Mouse (Mus musculus) spleen, adult 2 months (tissue): ENCODE data around the gene Xrcc6. TPM values are rescaled to one million over a fixed set of nuclear protein-coding genes. Genes with fewer than 3 reads are reported as not detected.

Experiments used
- DNase-seq, 2 experiments: peaks; one replicate each; pipeline versions ENCODE4 v3.0.0 to v3.0.0-alpha.2; 2012 to 2021; ENCODE audit warnings: low spot score in 2 of 2, low read depth in 1 of 2
- H3K27ac ChIP-seq: fragments of 200-500 bp; 2 replicates; pipeline ENCODE4 v1.5.1; 2012; ENCODE audit warnings: low read length, inconsistent platforms; ENCODE audit not compliant: insufficient read depth
- H3K27me3 ChIP-seq: fragments of 200-500 bp; 2 replicates; pipeline ENCODE4 v1.6.1; 2012; ENCODE audit warnings: mild to moderate bottlenecking, moderate library complexity, low read length, inconsistent platforms; ENCODE audit not compliant: control insufficient read depth, insufficient read depth
- H3K36me3 ChIP-seq: fragments of 200-500 bp; 2 replicates; pipeline ENCODE4 v1.6.1; 2012; ENCODE audit warnings: mild to moderate bottlenecking, low read length, inconsistent platforms; ENCODE audit not compliant: control insufficient read depth, insufficient read depth
- H3K4me1 ChIP-seq: fragments of 200-500 bp; 2 replicates; pipeline ENCODE4 v1.6.1; 2011; ENCODE audit warnings: inconsistent platforms; ENCODE audit not compliant: control insufficient read depth, insufficient read depth, insufficient read length
- H3K4me3 ChIP-seq: fragments of 200-500 bp; 2 replicates; pipeline ENCODE4 v1.5.1; 2011; ENCODE audit warnings: mild to moderate bottlenecking, inconsistent platforms; ENCODE audit not compliant: insufficient read depth, insufficient read length; ENCODE audit errors: extremely low read depth
- CTCF ChIP-seq: fragments of 200-500 bp; IDR thresholded peaks from 2 replicates; pipeline ENCODE4 v1.5.1; 2011; ENCODE audit warnings: mild to moderate bottlenecking, inconsistent platforms; ENCODE audit not compliant: insufficient read depth, insufficient read length, insufficient replicate concordance; ENCODE audit errors: extremely low read depth
- POLR2A ChIP-seq: fragments of 200-500 bp; IDR thresholded peaks from 2 replicates; pipeline ENCODE4 v1.6.1; 2011; ENCODE audit warnings: low read depth, low read length, inconsistent platforms
- WGBS: fragments of 180-500 bp; shearing (Covaris S2); methylation state at CpG from one replicate; pipeline ENCODE4 v1.1.7; 2018; 5-methylcytosine and 5-hydroxymethylcytosine counted together
- polyA plus RNA-seq: library from polyadenylated mRNA; depleted of rRNA; stranded (reverse); fragments of >200 nt; gene quantifications from 2 replicates; pipeline ENCODE4 v1.2.3, GENCODE M21; 2012

Gene Xrcc6
- polyA plus RNA-seq, 1 experiment, result 11.8 TPM

DNA sequence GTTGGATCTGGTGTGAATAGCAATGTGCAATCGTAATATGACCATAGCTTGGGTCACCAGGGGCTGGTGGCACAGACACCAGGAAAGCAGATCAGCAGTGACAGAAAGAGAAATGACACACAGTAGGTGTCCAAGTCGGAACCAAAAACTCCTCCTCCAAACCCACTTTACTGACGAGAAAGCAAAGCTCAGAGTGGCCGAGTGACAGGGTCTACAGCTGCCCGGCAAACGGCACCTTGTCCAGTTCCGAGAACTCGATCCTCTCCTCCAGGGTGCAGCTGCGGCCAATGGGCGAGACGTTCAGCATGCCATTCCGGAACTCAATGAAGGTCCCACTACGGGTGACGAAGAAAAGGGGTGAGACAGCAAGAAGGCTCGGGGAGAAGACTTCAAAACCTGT lies 32.2 kb upstream of the Xrcc6 start:
- no peaks in the 10 kb centered on the region for H3K4me1 ChIP-seq
- no peak for TF ChIP-seq POLR2A
- TF ChIP-seq CTCF, result no peak
- no peaks in the 10 kb centered on the region for H3K27me3 ChIP-seq
- H3K4me3 ChIP-seq, result no peak overlapping the region
- WGBS, result 97% methylated on average over 15 of the region's 15 CpGs
- DNase-seq, result no peak
- peaks cover 7% of the 10 kb centered on the region; the same call in 1 of the 2 replicates for H3K36me3 ChIP-seq
- no peak overlapping the region for H3K27ac ChIP-seq

DNA sequence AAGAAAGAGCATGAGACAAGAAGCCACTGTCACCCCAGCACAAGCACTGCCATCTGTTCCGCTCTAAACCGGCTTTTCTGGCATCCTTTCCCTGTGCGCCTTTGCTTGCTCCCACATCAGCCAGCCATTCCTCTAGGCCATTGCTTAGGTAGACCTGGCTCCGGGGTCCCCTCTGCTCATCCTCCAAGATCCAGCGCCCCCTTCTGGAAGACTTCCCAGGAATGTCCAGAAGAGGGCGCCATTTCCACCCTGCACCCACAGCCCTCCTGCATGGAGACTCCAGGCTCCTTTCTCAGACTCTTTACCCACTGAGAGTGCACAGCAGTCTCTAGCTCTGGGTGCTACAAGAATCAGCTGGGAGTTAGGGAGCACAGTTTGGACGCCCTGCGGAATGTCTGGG lies 31.2 kb upstream of the Xrcc6 start:
- Histone ChIP-seq H3K4me3 (no peak overlapping the region), H3K36me3 (peaks cover 7% of the 10 kb centered on the region; the same call in 1 of the 2 replicates), H3K27me3 (no peaks in the 10 kb centered on the region), H3K4me1 (no peaks in the 10 kb centered on the region), H3K27ac (no peak overlapping the region)
- DNase-seq, result peak in 1 of 2 experiments; percentile 37
- 74% methylated on average over 8 of the region's 8 CpGs for WGBS
- no peak for TF ChIP-seq POLR2A
- peak; percentile 80; the same call in 1 of the 2 replicates for TF ChIP-seq CTCF

DNA sequence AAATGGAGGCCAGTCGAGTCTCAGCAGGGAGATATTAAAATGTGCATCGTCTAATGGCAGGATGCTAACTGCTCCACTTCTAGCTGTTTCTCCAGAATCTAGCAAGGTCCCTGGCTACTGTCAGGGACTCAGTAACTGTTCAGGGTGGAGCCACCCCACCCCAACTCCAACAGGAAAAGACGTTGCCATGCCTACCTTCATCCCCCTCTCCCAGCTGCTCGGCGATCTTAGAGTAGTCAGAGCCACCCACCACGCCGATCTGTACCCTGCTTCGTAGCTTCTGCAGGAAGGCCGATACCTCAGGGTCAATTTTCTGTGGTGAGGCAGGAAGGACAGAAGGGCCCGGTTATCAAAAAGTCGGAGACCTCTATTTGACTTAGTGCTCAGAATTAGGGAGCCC lies 30.0 kb upstream of the Xrcc6 start:
- 91% methylated on average over 11 of the region's 11 CpGs for WGBS
- TF ChIP-seq CTCF, result no peak
- no peak for TF ChIP-seq POLR2A
- H3K4me3 ChIP-seq, result no peak overlapping the region

DNA sequence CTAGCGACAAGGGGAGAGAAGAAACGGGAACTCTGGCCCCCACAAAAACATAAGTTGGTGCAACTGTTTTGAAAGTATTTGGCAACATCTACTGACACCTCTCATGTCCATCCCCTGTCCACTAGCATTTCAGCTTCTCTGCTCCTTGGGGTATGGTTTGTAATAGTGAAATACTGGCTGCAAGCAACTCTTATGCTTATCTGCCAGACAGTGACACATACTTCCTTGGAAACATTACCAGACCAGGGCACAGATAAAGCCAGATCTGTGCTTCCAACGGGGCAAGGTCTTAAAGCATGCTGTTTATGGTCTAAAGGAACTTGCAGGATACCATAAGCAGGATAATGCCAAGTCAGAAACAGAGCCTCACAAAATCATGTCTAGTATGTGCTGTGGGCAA lies 28.7 kb upstream of the Xrcc6 start:
- Histone ChIP-seq H3K36me3 (peaks cover 5% of the 10 kb centered on the region; the same call in 1 of the 2 replicates), H3K4me3 (no peak overlapping the region), H3K27me3 (no peaks in the 10 kb centered on the region), H3K27ac (no peak overlapping the region), H3K4me1 (no peaks in the 10 kb centered on the region)
- no peak for DNase-seq
- TF ChIP-seq CTCF, result no peak
- TF ChIP-seq POLR2A, result no peak
- WGBS, result 88% methylated on average over 3 of the region's 3 CpGs

More for the DNA sequence above, 30.0 kb upstream of the Xrcc6 start:
- DNase-seq, result no peak
- Histone ChIP-seq H3K36me3 (peaks cover 6% of the 10 kb centered on the region; the same call in 1 of the 2 replicates), H3K27ac (no peak overlapping the region), H3K27me3 (no peaks in the 10 kb centered on the region), H3K4me1 (no peaks in the 10 kb centered on the region)

DNA sequence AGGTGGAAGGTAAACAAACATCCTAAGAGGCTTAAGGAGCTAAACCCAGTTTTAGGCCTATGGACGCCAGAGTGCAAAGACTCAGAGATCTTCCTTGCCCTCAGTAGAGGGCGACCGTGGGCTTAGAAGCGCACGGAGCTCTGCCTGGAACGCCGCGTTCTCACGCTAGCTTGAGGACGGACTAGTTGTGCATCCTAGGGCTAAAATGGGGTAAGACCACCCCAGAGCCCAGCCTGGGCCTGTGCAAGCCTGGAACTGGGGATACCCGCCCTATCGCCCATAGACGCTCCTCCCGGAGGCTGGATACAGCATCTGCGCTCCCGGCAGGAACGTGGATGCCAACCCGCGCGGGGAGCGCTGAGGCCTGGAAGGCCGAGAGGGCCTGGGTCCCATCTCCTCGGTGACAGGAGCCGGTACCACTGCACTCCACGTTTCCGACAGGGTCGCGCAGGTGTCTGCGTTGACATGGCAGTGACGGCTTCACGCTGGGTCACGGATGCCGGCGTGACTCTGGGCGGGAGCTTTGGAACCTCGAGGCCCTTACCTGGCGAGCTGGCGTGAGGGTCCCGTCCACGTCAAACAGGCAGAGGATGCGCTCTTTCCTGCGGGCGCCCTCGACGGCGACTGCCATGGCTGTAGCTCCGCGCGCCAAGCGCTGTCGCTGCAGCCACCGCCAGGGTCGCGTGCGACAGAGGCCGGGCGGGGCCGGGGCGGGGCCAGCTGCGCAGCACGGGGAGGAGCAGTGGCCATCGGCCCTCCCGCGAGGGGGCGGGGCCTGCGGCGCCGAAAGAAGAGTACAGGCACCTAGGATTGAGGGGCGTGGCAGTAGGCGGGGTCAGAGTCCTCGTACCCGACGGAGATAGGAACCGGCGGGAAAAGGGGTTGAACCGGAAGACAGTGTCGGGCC lies 27.2 kb upstream of the Xrcc6 start, which contains the start of gene Pmm1:
Gene Pmm1, minus strand, starts transcription at position 760 of the 907 bp plus-strand sequence.
- Histone ChIP-seq H3K36me3 (peaks cover 1% of the 10 kb centered on the region; the same call in 1 of the 2 replicates), H3K4me3 (peak within 1 kb of the TSS; percentile 66), H3K27ac (peak within 1 kb of the TSS; percentile 35; the same call in 1 of the 2 replicates), H3K4me1 (no peaks in the 10 kb centered on the region), H3K27me3 (no peaks in the 10 kb centered on the region)
- TF ChIP-seq POLR2A, result no peak
- peak; percentile 56; the same call in 1 of the 2 replicates for TF ChIP-seq CTCF
- DNase-seq, result peak; percentile 95 to 100
- under 1% methylated on average over 77 of the region's 77 CpGs for WGBS

DNA sequence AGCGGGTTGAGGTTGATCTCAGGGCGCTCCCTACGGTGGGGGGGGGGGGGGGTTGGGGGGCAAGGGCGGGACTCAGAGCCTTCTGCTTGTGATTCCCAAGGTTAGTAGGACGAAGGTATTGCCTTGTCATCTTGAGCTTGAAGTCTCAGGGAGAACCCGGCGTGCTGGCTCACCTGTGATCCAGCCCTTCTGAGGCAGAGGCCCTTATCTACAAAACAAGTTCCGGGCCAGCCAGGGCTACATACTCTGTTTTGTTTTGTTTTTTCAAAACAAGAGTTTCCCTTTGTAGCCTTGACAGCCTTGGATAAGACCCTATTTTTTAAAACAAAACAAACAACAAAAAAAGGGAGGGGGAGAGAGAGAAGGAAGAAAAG lies 26.6 kb upstream of the Xrcc6 start:
- Histone ChIP-seq H3K36me3 (no peaks in the 10 kb centered on the region), H3K4me3 (peak overlapping the region; percentile 56), H3K27me3 (no peaks in the 10 kb centered on the region), H3K4me1 (no peaks in the 10 kb centered on the region), H3K27ac (no peak overlapping the region)
- DNase-seq, result no peak
- no peak for TF ChIP-seq CTCF
- 0% methylated on average over 6 of the region's 8 CpGs for WGBS

DNA sequence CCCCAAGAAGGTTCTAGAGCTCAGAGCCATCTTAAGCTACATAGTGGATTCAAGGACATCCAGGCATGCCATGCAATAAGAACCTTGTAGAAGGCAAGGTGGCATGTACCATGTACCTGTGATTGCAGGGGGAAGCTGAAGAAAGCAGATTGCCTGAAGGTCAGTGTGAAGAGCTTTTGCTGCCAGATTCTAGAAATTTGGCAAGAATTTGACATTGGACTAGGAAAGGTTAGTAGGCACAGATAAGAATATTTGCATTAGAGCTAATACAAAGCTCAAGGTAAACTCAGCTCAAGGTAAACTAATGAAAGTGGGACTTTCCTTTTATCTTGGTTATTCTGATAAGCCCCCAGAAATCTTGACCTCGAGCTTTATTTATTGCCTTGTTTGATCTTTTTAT lies 23.4 kb upstream of the Xrcc6 start:
- no peaks in the 10 kb centered on the region for H3K27me3 ChIP-seq
- TF ChIP-seq POLR2A, result no peak
- no peak for TF ChIP-seq CTCF
- WGBS, result 56% methylated on average over 1 of the region's 1 CpGs
- DNase-seq, result no peak
- no peaks in the 10 kb centered on the region for H3K36me3 ChIP-seq
- H3K4me3 ChIP-seq, result no peak overlapping the region
- no peaks in the 10 kb centered on the region for H3K4me1 ChIP-seq
- no peak overlapping the region for H3K27ac ChIP-seq
